Mouse (Mus musculus): ENCODE measurements around the gene Sdhd. TPM values are rescaled to one million over a fixed set of nuclear protein-coding genes. Genes with fewer than 3 reads are reported as not detected.

Gene Sdhd
- polyA plus RNA-seq, 1 experiment from 2014 or later, result 414 TPM

- ATAC-seq (replicated peaks; ENCODE audit: low FRiP score, low TSS enrichment, low read depth) (peak; percentile 67), DNase-seq (ENCODE audit: low spot score) (no peak)
- no peak overlapping the region for H3K9ac ChIP-seq (ENCODE audit: low read length)
- H3K4me2 ChIP-seq (ENCODE audit: low read length), result no peak overlapping the region
- H3K36me3 ChIP-seq (ENCODE audit: control insufficient read depth, insufficient read depth, low read length), result peaks cover 53% of the 10 kb centered on the region
- WGBS, result 65% methylated on average over 12 of the region's 12 CpGs
- no peaks in the 10 kb centered on the region for H3K4me1 ChIP-seq (replicated peaks; ENCODE audit: control insufficient read depth, insufficient read depth, low read length)
- H3K27ac ChIP-seq (ENCODE audit: low read depth), result no peak overlapping the region
- no peak overlapping the region for H3K4me3 ChIP-seq (ENCODE audit: low read depth, low read length)
- H3K9me3 ChIP-seq (ENCODE audit: control insufficient read depth, low read length), result no peaks in the 10 kb centered on the region
- no peaks in the 10 kb centered on the region for H3K27me3 ChIP-seq (replicated peaks; ENCODE audit: control insufficient read depth, insufficient read depth, low read length)
Measured at GRCm38 (mm10) chr9:50594794-50595417, 8.7 kb downstream of the Sdhd start.

GRCm38 (mm10) chr9:50593544-50593943, 10.1 kb downstream of the Sdhd start:
- no peak for DNase-seq (ENCODE audit: low spot score)
- H3K4me2 ChIP-seq (ENCODE audit: low read length), result no peak overlapping the region
- no peak overlapping the region for H3K9ac ChIP-seq (ENCODE audit: low read length)
- peaks cover 40% of the 10 kb centered on the region for H3K36me3 ChIP-seq (ENCODE audit: control insufficient read depth, insufficient read depth, low read length)
- H3K9me3 ChIP-seq (ENCODE audit: control insufficient read depth, low read length), result no peaks in the 10 kb centered on the region
- ATAC-seq (replicated peaks; ENCODE audit: low FRiP score, low TSS enrichment, low read depth), result no peak
- no peaks in the 10 kb centered on the region for H3K27me3 ChIP-seq (replicated peaks; ENCODE audit: control insufficient read depth, insufficient read depth, low read length)
- no peaks in the 10 kb centered on the region for H3K4me1 ChIP-seq (replicated peaks; ENCODE audit: control insufficient read depth, insufficient read depth, low read length)
- H3K27ac ChIP-seq (ENCODE audit: low read depth), result no peak overlapping the region
- H3K4me3 ChIP-seq (ENCODE audit: low read depth, low read length), result no peak overlapping the region
- 79% methylated on average over 3 of the region's 3 CpGs for WGBS

GRCm38 (mm10) chr9:50592955-50593354, 10.7 kb downstream of the Sdhd start:
- H3K4me1 ChIP-seq (replicated peaks; ENCODE audit: control insufficient read depth, insufficient read depth, low read length), result no peaks in the 10 kb centered on the region
- H3K27ac ChIP-seq (ENCODE audit: low read depth), result no peak overlapping the region
- no peak for ATAC-seq (replicated peaks; ENCODE audit: low FRiP score, low TSS enrichment, low read depth)
- H3K27me3 ChIP-seq (replicated peaks; ENCODE audit: control insufficient read depth, insufficient read depth, low read length), result no peaks in the 10 kb centered on the region
- DNase-seq (ENCODE audit: low spot score), result no peak
- no peak overlapping the region for H3K9ac ChIP-seq (ENCODE audit: low read length)
- no peak overlapping the region for H3K4me3 ChIP-seq (ENCODE audit: low read depth, low read length)
- 85% methylated on average over 9 of the region's 9 CpGs for whole genome bisulfite sequencing
- peaks cover 34% of the 10 kb centered on the region for H3K36me3 ChIP-seq (ENCODE audit: control insufficient read depth, insufficient read depth, low read length)
- no peaks in the 10 kb centered on the region for H3K9me3 ChIP-seq (ENCODE audit: control insufficient read depth, low read length)
- no peak overlapping the region for H3K4me2 ChIP-seq (ENCODE audit: low read length)

DNA sequence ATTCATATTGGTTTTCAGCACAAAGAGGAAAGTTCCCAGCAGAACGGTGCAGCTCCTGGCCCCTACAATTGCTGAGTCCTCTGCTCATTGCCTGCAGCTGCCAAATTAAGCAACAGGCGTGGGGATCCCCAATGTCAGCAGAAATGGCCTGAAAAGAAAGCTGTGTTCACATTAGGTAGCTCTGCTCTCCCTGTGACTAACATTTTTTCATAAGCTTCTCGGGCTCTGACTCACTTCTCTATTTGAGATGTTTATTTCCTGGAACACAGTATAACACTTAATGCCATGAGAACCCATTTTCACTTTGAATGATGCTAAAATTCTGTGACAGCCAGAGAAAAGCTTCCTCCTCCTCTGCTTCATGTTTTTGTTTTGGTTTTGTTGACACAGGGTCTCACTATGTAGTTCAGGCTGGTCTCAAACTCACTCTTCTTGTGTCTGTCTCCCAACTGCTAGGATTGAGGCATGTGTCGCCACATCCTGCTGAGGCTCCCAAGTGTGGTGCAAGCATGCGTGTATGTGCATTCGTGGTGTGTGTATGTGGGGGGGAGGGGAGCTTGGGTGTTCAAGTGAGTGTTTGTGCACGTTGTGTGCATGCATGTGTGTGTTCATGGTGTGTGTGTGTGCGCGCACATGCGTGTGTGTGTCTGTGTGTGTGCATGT, 12.6 kb downstream of the Sdhd start:
- Histone ChIP-seq H3K9me3 (ENCODE audit: control insufficient read depth, low read length) (no peaks in the 10 kb centered on the region), H3K36me3 (ENCODE audit: control insufficient read depth, insufficient read depth, low read length) (peaks cover 14% of the 10 kb centered on the region), H3K27ac (ENCODE audit: low read depth) (no peak overlapping the region), H3K9ac (ENCODE audit: low read length) (no peak overlapping the region), H3K4me2 (ENCODE audit: low read length) (no peak overlapping the region), H3K27me3 (replicated peaks; ENCODE audit: control insufficient read depth, insufficient read depth, low read length) (no peaks in the 10 kb centered on the region), H3K4me3 (ENCODE audit: low read depth, low read length) (no peak overlapping the region), H3K4me1 (replicated peaks; ENCODE audit: control insufficient read depth, insufficient read depth, low read length) (no peaks in the 10 kb centered on the region)
- DNase-seq (ENCODE audit: low spot score), result no peak
- ATAC-seq (replicated peaks; ENCODE audit: low FRiP score, low TSS enrichment, low read depth), result no peak
- WGBS, result 78% methylated on average over 10 of the region's 10 CpGs

DNA sequence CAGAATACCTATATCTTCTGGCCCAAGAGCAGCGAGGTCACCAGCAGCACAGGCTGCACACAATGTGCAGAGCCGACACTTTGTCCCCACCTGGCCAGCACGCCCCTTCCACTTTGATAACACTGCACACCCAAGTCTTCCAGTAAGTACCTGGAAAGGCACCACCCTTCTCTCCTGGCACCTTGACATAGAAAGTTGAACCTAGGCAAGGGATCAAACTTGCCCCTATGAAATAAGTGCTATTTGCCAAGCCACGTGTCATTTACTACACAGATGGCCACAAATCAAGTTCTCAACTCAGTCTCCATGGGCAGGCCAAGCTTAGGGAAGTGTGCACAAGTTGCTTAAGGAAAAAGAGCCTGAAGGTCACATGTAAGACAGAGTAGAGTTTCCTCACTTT, 16.7 kb downstream of the Sdhd start:
- no peaks in the 10 kb centered on the region for H3K36me3 ChIP-seq (ENCODE audit: control insufficient read depth, insufficient read depth, low read length)
- no peaks in the 10 kb centered on the region for H3K4me1 ChIP-seq (replicated peaks; ENCODE audit: control insufficient read depth, insufficient read depth, low read length)
- no peak for ATAC-seq (replicated peaks; ENCODE audit: low FRiP score, low TSS enrichment, low read depth)
- H3K9ac ChIP-seq (ENCODE audit: low read length), result no peak overlapping the region
- no peak overlapping the region for H3K27ac ChIP-seq (ENCODE audit: low read depth)
- peak; percentile 48 for DNase-seq (ENCODE audit: low spot score)
- no peak overlapping the region for H3K4me2 ChIP-seq (ENCODE audit: low read length)
- no peaks in the 10 kb centered on the region for H3K9me3 ChIP-seq (ENCODE audit: control insufficient read depth, low read length)
- no peak overlapping the region for H3K4me3 ChIP-seq (ENCODE audit: low read depth, low read length)
- WGBS, result 61% methylated on average over 4 of the region's 4 CpGs
- H3K27me3 ChIP-seq (replicated peaks; ENCODE audit: control insufficient read depth, insufficient read depth, low read length), result no peaks in the 10 kb centered on the region

DNA sequence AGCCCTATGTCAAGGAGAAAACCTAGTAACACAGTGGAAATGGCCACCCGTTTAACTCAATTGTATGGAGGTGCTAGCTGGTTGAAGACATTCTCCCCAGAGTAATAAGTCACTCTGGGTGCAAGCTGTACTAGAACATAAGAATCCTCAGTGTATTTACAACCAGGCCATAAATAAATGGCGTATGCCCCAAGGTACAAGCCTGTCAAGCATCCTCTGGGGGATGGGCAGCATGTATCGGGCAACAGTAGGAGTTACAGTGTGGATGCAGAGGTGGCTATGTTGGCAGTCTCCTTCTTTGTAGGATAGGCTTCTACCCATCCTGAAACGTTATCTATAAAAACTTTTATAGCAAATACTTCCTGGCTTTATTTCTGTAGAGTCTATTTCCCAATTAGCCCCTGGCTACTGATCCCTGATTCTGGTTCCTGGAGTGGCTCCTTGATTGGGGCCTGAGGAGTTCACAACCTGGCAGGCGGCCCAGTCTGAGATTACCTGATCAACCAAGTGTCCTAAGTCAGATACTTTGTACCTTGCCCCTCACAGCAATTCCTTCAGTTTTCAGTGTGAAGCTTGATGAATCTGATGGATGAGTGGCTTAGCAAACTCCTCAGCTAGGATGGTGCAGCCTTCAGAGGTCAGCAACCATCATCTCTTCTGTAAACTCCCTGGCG, 18.3 kb downstream of the Sdhd start:
- Histone ChIP-seq H3K9me3 (ENCODE audit: control insufficient read depth, low read length) (no peaks in the 10 kb centered on the region), H3K4me1 (replicated peaks; ENCODE audit: control insufficient read depth, insufficient read depth, low read length) (no peaks in the 10 kb centered on the region), H3K4me3 (ENCODE audit: low read depth, low read length) (no peak overlapping the region), H3K4me2 (ENCODE audit: low read length) (no peak overlapping the region), H3K9ac (ENCODE audit: low read length) (no peak overlapping the region), H3K36me3 (ENCODE audit: control insufficient read depth, insufficient read depth, low read length) (no peaks in the 10 kb centered on the region), H3K27ac (ENCODE audit: low read depth) (no peak overlapping the region), H3K27me3 (replicated peaks; ENCODE audit: control insufficient read depth, insufficient read depth, low read length) (no peaks in the 10 kb centered on the region)
- no peak for DNase-seq (ENCODE audit: low spot score)
- ATAC-seq (replicated peaks; ENCODE audit: low FRiP score, low TSS enrichment, low read depth), result no peak
- 75% methylated on average over 6 of the region's 6 CpGs for WGBS

DNA sequence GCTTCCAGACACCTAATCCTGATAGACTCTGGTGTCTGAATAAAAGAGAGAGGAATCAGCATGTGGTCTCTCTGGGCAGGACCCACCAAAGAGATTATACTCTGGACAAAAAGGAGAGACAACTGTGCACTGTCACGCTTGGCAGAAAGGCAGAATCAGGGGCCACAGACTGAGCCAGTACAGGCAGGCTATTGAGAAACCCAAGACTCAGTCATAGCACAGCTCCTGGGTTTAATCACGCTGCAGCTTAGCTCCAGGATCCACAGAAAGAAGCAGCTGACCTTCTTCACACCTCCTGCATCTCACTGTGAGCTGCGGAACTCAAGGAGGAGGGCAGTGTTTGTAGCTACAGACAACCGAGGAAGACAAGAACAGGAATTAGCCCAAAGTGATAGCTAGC, 23.2 kb downstream of the Sdhd start:
- Histone ChIP-seq H3K4me3 (ENCODE audit: low read depth, low read length) (no peak overlapping the region), H3K4me2 (ENCODE audit: low read length) (no peak overlapping the region), H3K27ac (ENCODE audit: low read depth) (no peak overlapping the region), H3K9ac (ENCODE audit: low read length) (no peak overlapping the region), H3K27me3 (replicated peaks; ENCODE audit: control insufficient read depth, insufficient read depth, low read length) (no peaks in the 10 kb centered on the region), H3K9me3 (ENCODE audit: control insufficient read depth, low read length) (no peaks in the 10 kb centered on the region), H3K4me1 (replicated peaks; ENCODE audit: control insufficient read depth, insufficient read depth, low read length) (no peaks in the 10 kb centered on the region), H3K36me3 (ENCODE audit: control insufficient read depth, insufficient read depth, low read length) (no peaks in the 10 kb centered on the region)
- WGBS, result 31% methylated on average over 4 of the region's 4 CpGs
- ATAC-seq (replicated peaks; ENCODE audit: low FRiP score, low TSS enrichment, low read depth) (no peak), DNase-seq (ENCODE audit: low spot score) (no peak)

GRCm38 (mm10) chr9:50569599-50570525, 33.8 kb downstream of the Sdhd start:
- Histone ChIP-seq H3K4me2 (ENCODE audit: low read length) (no peak overlapping the region), H3K4me1 (replicated peaks; ENCODE audit: control insufficient read depth, insufficient read depth, low read length) (no peaks in the 10 kb centered on the region), H3K27me3 (replicated peaks; ENCODE audit: control insufficient read depth, insufficient read depth, low read length) (no peaks in the 10 kb centered on the region), H3K27ac (ENCODE audit: low read depth) (no peak overlapping the region), H3K36me3 (ENCODE audit: control insufficient read depth, insufficient read depth, low read length) (no peaks in the 10 kb centered on the region), H3K4me3 (ENCODE audit: low read depth, low read length) (no peak overlapping the region), H3K9ac (ENCODE audit: low read length) (no peak overlapping the region), H3K9me3 (ENCODE audit: control insufficient read depth, low read length) (no peaks in the 10 kb centered on the region)
- ATAC-seq (replicated peaks; ENCODE audit: low FRiP score, low TSS enrichment, low read depth) (no peak), DNase-seq (ENCODE audit: low spot score) (no peak)
- 68% methylated on average over 10 of the region's 10 CpGs for WGBS
